Mouse (Mus musculus) hindbrain, embryonic 15.5 days (tissue): ENCODE results near the gene Fmnl3. TPM values are rescaled to one million over a fixed set of nuclear protein-coding genes. Genes with fewer than 3 reads are reported as not detected.

ENCODE experiments used
- ATAC-seq: fragments of 200-750 bp; cut with Nextera tagmentation; 2 replicates; pipeline ENCODE4 v1.8.0; 2017; ENCODE audit warnings: low read depth, moderate number of reproducible peaks, moderate TSS enrichment; ENCODE audit not compliant: low FRiP score
- H3K27ac ChIP-seq: fragments of 300-500 bp; sonication (generic); replicated peaks from 2 replicates; pipeline ENCODE4 v1.5.1; 2015; ENCODE audit warnings: mild to moderate bottlenecking, inconsistent platforms
- H3K27me3 ChIP-seq: fragments of 300-500 bp; sonication (generic); 2 replicates; pipeline ENCODE4 v1.6.1; 2015; ENCODE audit warnings: control low read depth, inconsistent platforms
- H3K36me3 ChIP-seq: fragments of 300-500 bp; sonication (generic); 2 replicates; pipeline ENCODE4 v1.6.1; 2015; ENCODE audit warnings: control low read depth, inconsistent platforms
- H3K4me1 ChIP-seq: fragments of 300-500 bp; sonication (generic); replicated peaks from 2 replicates; pipeline ENCODE4 v1.6.1; 2015; ENCODE audit warnings: control low read depth, inconsistent platforms
- H3K4me2 ChIP-seq: fragments of 300-500 bp; sonication (generic); 2 replicates; pipeline ENCODE4 v1.6.1; 2015; ENCODE audit warnings: moderate library complexity, mild to moderate bottlenecking, inconsistent platforms
- H3K4me3 ChIP-seq: fragments of 300-500 bp; sonication (generic); 2 replicates; pipeline ENCODE4 v1.5.1; 2015; ENCODE audit warnings: mild to moderate bottlenecking, inconsistent platforms
- H3K9ac ChIP-seq: fragments of 300-500 bp; sonication (generic); 2 replicates; pipeline ENCODE4 v1.6.1; 2015; ENCODE audit warnings: inconsistent platforms
- H3K9me3 ChIP-seq: fragments of 300-500 bp; sonication (generic); 2 replicates; pipeline ENCODE4 v1.6.1; 2016; ENCODE audit warnings: control low read depth, inconsistent platforms
- WGBS: fragments of 180-500 bp; shearing (Covaris S2); methylation state at CpG from one replicate; pipeline ENCODE4 v1.1.7; 2015; 5-methylcytosine and 5-hydroxymethylcytosine counted together
- polyA plus RNA-seq: library from polyadenylated mRNA; unstranded; fragments of >200 nt; fragmentation: Nextera tagmentation; extraction: Ambion mirVana; gene quantifications from 2 replicates; pipeline ENCODE4 v1.2.1, GENCODE M21; 2015

Fmnl3 gene
- polyA plus RNA-seq, 1 experiment from 2014 or later: 8.9 TPM

DNA sequence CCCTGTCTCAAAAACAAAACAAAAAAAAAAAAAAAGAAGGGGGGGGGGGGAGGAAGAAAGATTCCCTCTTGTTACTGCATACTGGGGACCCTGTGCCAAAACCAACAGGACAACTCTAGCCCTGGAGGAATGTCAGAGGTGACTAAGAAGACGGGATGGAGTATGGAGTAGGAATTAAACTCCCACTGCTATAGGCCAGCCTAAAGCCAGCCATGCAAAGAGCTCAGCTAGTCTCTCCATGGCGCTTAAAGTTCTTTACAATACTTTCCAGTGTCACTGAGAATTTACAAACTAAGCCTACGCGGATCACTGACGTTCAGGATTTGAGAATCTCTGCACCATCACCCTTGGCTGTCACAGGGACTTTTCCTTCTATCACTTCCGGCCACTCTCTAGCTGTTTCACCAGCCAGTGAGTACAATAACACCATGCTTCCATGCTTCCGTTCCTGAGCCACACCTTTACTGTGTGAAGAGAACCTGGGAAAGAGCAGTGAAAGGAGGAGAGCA lies 6.2 kb downstream of the Fmnl3 start:
- Histone ChIP-seq H3K4me2 (no peak overlapping the region), H3K9me3 (no peaks in the 10 kb centered on the region), H3K4me1 (peaks cover 14% of the 10 kb centered on the region), H3K9ac (no peak overlapping the region), H3K27ac (0 out of 2 replicates have a peak overlapping the region, but pooled peaks have one; percentile 20), H3K27me3 (no peaks in the 10 kb centered on the region), H3K36me3 (no peaks in the 10 kb centered on the region), H3K4me3 (no peak overlapping the region)
- WGBS: 79% methylated on average over 7 of the region's 7 CpGs
- ATAC-seq: no peak

DNA sequence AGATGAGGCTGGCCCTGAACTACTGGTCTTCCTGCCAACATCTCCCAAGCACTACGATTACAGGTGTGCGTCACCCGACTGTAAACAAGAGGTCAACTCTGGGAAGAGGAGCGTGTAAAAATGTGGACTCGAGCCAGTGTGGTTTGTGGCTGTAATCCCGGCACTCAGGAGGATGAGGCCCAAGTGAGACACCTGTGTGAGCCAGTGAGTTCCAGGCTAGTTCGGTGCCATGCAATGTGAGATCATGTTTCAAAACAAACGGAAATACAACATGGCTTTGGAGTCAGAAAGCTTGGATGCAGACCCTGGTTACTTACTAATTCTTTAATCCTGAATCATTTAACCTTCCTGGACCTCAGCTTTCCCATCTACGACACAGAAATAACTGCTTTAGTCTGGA lies 11.3 kb downstream of the Fmnl3 start:
- Histone ChIP-seq H3K9me3 (no peaks in the 10 kb centered on the region), H3K4me3 (no peak overlapping the region), H3K27me3 (no peaks in the 10 kb centered on the region), H3K4me1 (no peaks in the 10 kb centered on the region), H3K9ac (no peak overlapping the region), H3K36me3 (no peaks in the 10 kb centered on the region), H3K4me2 (no peak overlapping the region), H3K27ac (no peak overlapping the region)
- no peak for ATAC-seq
- 95% methylated on average over 9 of the region's 9 CpGs for WGBS

DNA sequence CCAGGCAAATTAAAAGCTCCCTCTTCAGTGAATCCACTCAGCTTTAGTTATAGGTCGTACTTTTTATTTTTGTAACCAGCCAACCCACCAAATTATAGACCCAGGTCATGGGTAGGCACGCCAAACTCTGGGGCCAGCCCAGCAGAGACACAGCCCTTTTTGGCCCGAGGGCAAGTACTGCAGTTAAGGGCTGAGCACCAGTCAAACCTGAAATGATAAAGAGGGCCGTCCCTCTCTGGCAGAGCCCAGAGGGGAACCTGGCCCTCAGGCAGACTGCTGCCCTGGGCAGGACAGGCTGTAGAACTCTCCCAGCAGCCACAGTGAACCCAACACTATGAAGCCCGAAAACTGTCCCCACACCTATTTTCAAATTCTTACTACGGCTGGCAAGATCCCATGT lies 13.8 kb downstream of the Fmnl3 start:
- H3K36me3 ChIP-seq: no peaks in the 10 kb centered on the region
- H3K4me1 ChIP-seq: no peaks in the 10 kb centered on the region
- no peak for ATAC-seq
- no peak overlapping the region for H3K9ac ChIP-seq
- H3K27ac ChIP-seq: no peak overlapping the region
- no peaks in the 10 kb centered on the region for H3K9me3 ChIP-seq
- H3K27me3 ChIP-seq: no peaks in the 10 kb centered on the region
- WGBS: 82% methylated on average over 6 of the region's 6 CpGs
- H3K4me2 ChIP-seq: no peak overlapping the region
- no peak overlapping the region for H3K4me3 ChIP-seq

DNA sequence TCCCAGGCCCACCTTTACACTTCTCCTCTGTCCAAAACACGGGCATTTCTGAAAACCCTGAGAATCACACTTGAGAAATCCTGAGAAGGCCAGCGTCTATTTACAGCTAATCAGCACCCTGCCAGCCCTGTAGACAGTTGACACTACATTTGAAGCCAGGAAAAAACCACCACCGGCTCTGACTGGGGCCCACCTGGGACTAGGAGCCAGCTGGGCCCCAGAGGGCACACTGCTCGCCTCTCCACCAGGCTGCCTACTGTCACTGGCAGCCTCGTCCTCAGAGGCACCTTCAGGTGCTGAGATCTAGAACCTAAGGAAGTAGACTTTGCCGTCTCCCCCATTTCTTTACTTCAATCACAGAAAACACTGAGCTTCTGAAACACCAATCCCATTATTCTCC lies 14.6 kb downstream of the Fmnl3 start:
- Histone ChIP-seq H3K27me3 (no peaks in the 10 kb centered on the region), H3K4me3 (no peak overlapping the region), H3K4me1 (no peaks in the 10 kb centered on the region), H3K4me2 (no peak overlapping the region), H3K9me3 (no peaks in the 10 kb centered on the region), H3K27ac (no peak overlapping the region), H3K36me3 (no peaks in the 10 kb centered on the region), H3K9ac (no peak overlapping the region)
- ATAC-seq: no peak
- 72% methylated on average over 6 of the region's 6 CpGs for WGBS

DNA sequence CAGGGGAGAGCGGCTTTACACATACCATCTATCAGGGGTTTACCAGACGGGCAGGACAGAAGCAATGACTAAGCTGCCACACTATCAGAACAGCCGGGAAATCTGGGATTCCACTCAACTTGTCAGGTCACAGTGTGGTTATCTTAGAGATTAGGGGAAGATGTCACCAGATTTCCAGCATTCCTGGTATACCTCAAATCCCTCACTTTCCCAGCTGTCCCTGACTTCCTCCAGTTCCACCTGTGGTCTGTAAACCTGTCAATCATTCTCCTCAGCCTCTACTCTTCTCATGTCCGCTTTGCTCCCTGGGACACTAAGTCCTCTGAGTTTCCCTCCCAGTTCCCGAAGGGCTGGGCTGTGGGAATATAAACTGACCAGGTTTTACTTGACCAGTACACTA lies 18.0 kb downstream of the Fmnl3 start:
- 85% methylated on average over 5 of the region's 5 CpGs for WGBS

DNA sequence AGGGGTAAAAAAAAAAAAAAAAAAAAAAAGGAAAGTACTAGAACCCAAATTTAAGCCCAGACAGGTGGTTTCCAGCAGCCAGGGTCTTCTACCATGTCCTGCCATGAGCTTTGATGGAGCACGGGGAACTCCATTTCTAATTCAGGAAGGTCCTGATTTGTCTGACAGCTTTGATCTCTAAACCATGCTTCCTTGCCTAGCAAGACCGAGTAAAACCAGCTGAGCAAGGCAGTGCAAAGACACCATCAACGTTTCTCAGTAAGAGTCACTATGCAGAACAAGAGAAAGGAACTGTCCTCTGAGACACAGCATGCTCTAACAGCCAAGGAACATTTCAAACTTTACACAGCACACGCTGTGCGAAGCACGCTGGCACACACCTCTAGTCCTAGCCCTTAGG lies 18.7 kb downstream of the Fmnl3 start:
- Histone ChIP-seq H3K27ac (no peak overlapping the region), H3K9ac (no peak overlapping the region), H3K4me2 (no peak overlapping the region), H3K4me1 (no peaks in the 10 kb centered on the region), H3K36me3 (no peaks in the 10 kb centered on the region), H3K4me3 (no peak overlapping the region), H3K27me3 (no peaks in the 10 kb centered on the region), H3K9me3 (no peaks in the 10 kb centered on the region)
- ATAC-seq: no peak
- 84% methylated on average over 6 of the region's 6 CpGs for WGBS

More for the DNA sequence above, 18.0 kb downstream of the Fmnl3 start:
- Histone ChIP-seq H3K27me3 (no peaks in the 10 kb centered on the region), H3K9me3 (no peaks in the 10 kb centered on the region), H3K36me3 (no peaks in the 10 kb centered on the region), H3K4me3 (no peak overlapping the region), H3K27ac (no peak overlapping the region), H3K4me2 (no peak overlapping the region), H3K9ac (no peak overlapping the region), H3K4me1 (no peaks in the 10 kb centered on the region)
- ATAC-seq: no peak

DNA sequence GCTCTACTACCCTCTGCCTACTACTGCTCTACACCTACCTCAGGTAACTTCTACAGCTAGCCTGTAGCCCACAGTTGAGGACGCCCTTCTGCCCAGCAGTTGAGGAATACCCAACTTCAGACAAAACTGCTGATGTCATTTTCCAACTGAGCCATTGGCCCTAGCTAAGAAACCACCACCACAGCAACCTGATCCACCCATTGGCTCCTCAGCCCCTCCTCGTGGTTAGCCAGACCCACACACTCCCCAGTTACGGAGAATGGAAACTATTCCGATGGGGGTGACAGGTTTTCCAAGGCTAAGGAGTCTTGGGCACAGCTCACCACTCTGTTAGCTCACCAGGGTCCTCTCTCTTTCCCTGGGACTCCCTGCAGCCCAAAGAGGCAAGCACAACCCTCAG lies 25.3 kb downstream of the Fmnl3 start:
- Histone ChIP-seq H3K4me3 (no peak overlapping the region), H3K4me2 (no peak overlapping the region), H3K36me3 (no peaks in the 10 kb centered on the region), H3K4me1 (peaks cover 21% of the 10 kb centered on the region), H3K9ac (no peak overlapping the region), H3K9me3 (no peaks in the 10 kb centered on the region), H3K27ac (no peak overlapping the region), H3K27me3 (no peaks in the 10 kb centered on the region)
- WGBS: 80% methylated on average over 4 of the region's 4 CpGs
- no peak for ATAC-seq

DNA sequence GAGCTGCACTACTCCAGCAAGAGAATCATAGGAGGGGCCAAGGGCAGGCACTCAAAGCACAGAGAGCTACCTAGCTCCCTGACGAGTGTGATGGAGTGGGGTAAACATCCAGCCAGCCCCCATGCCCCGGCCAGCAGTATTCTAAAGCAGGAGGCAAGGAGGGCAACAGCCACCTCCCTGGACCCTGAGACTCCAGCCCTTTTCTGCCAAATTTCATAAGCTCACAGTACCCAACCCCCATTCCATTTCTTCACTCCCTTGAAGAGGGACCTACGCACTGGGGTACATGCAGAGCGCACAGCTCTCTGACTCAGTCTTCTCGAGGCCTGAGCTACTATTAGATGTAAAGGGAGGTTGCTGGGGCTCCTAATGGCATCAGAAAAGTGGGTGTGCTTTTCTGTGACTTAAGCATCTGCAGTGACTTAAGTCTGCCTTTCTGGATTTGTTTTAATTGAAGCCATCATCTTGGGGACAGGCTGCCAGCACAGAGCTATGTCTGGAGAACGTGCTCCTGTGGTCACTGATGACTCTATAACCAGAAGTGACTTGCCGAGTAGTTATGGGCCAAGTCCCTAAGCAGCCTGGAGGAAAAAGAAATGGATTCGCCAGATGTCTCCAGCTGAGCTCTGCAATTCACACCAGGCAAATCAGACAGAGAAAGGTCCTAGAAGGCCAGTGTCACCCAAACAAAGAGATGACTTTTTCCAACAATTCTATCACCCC lies 26.0 kb downstream of the Fmnl3 start:
- no peak overlapping the region for H3K9ac ChIP-seq
- peaks cover 26% of the 10 kb centered on the region for H3K4me1 ChIP-seq
- no peak overlapping the region for H3K4me3 ChIP-seq
- H3K27me3 ChIP-seq: no peaks in the 10 kb centered on the region
- ATAC-seq: no peak
- WGBS: 65% methylated on average over 8 of the region's 8 CpGs
- no peak overlapping the region for H3K4me2 ChIP-seq
- H3K9me3 ChIP-seq: no peaks in the 10 kb centered on the region
- no peaks in the 10 kb centered on the region for H3K36me3 ChIP-seq
- H3K27ac ChIP-seq: peak overlapping the region; percentile 77

DNA sequence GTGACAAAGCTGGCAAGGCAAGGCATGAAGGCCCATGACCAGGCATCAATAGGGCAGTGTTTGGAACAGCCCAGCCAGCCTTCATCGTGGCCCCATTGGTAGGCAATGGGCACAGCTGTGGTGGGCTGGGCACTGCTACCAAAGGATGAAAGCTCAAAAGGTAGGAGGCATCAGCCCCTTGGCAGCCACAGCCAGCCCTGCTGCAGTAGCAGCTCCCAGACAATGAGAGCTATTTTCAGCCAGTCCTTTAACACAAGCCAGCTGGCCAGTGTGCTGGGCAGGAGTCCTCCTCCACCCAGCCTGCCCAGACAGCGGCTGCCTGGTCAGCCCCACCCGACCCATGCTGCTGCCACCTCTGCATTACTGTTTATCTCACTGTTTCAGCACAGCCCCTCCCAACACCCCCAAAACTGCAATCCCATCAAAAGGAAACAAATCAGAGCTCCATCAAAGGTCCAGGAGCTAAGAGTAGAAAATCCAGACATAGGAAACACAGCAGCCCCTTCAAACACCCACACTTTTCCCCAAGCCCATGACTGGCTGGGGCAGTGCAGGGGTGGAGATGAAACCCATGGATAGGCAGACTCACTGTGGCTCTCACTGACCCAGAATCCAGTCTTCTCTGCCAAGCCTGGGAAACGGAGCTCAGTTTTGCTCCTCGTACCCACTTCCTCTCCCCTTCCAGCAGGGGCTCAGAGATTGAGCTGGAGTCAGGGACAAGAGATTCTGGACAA lies 26.7 kb downstream of the Fmnl3 start:
- H3K27me3 ChIP-seq: no peaks in the 10 kb centered on the region
- H3K36me3 ChIP-seq: no peaks in the 10 kb centered on the region
- 51% methylated on average over 5 of the region's 5 CpGs for WGBS
- peaks cover 26% of the 10 kb centered on the region for H3K4me1 ChIP-seq
- no peaks in the 10 kb centered on the region for H3K9me3 ChIP-seq
- ATAC-seq: peak; percentile 89
- H3K4me3 ChIP-seq: no peak overlapping the region
- no peak overlapping the region for H3K4me2 ChIP-seq
- peak overlapping the region; percentile 77 for H3K27ac ChIP-seq
- no peak overlapping the region for H3K9ac ChIP-seq

DNA sequence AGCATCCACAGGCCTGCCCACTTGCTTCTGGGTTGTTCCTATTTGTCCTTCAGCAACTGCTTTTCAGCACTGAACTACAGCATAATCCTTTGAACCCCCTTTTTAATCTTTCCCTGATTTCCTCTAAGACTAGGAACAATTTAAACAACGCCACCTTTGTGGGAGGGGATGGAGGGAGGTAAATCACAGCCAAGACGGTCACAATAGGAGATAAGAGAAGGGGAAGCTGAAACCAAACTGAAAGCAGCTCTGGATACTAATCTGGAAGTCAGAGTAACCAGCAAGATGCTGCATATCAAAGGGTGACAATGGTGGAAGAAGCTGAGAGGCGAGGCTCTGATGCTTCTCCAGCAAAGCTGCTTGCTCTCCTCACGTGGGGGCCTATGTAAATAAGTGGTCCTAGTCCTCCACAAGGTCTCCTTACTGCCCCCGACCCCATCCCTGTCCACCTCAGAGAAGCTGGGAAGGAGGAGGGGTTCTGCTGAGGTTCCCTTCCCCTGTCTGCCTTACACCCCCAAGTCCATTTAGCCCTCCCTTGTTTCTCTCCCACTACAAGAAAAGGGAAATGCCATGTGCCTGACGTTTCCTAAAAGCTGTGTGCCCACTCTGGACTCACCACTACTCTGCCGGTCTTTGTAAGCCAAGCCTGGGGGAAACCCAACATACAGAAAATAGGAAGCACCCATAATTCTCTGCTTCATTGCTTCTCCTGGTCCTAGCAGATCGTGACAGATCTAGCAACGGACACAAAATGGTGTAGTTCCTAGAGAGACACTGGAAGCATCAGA lies 27.9 kb downstream of the Fmnl3 start:
- H3K27ac ChIP-seq: peak overlapping the region; percentile 77; the same call in 1 of the 2 replicates
- H3K4me2 ChIP-seq: no peak overlapping the region
- H3K9ac ChIP-seq: no peak overlapping the region
- H3K27me3 ChIP-seq: no peaks in the 10 kb centered on the region
- H3K36me3 ChIP-seq: no peaks in the 10 kb centered on the region
- no peaks in the 10 kb centered on the region for H3K9me3 ChIP-seq
- ATAC-seq: no peak
- 56% methylated on average over 9 of the region's 9 CpGs for WGBS
- peaks cover 26% of the 10 kb centered on the region for H3K4me1 ChIP-seq
- no peak overlapping the region for H3K4me3 ChIP-seq

DNA sequence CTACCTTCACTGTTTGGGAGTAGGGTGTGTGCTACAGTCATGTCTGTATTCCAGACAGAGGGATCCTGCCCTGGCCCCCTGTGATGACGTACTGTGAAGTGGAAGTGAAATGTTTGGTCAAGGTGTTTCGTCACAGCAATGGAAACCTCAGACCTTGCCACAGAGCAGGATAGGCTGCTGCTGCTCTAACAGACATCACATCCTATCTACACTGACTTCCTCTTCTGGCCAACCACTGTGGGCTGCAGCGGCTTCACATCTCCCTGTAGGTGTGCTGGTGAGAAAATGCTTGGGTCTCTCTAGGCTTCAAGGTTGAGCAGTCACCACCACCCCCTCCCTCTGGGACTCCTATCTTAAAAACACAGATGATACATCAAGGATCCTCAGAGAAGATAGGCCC lies 29.2 kb downstream of the Fmnl3 start:
- Histone ChIP-seq H3K4me2 (no peak overlapping the region), H3K9ac (no peak overlapping the region), H3K27me3 (no peaks in the 10 kb centered on the region), H3K4me1 (peaks cover 26% of the 10 kb centered on the region), H3K27ac (no peak overlapping the region), H3K9me3 (no peaks in the 10 kb centered on the region), H3K36me3 (no peaks in the 10 kb centered on the region), H3K4me3 (no peak overlapping the region)
- no peak for ATAC-seq
- 84% methylated on average over 3 of the region's 3 CpGs for WGBS

DNA sequence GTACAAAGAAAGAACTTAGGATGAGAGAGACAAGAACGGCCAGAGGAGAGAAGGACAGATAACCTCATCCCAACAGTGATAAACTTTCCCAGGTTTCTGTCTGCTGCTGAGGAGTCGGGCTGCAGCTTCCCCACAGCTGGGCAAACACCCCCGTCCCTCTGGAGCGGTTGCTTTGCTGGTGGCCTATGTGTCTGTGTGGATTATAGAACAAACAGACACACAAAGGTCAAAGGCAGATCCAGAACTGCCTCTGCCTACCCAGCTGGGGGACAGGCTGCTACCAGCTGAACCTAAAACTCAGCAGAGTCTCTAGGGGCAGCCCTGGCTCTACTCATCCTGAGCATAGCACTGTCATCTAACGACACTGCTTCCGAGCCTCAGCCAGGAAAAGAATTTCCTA lies 30.6 kb downstream of the Fmnl3 start:
- Histone ChIP-seq H3K27me3 (no peaks in the 10 kb centered on the region), H3K27ac (no peak overlapping the region), H3K9ac (no peak overlapping the region), H3K4me2 (no peak overlapping the region), H3K9me3 (no peaks in the 10 kb centered on the region), H3K4me3 (no peak overlapping the region), H3K36me3 (no peaks in the 10 kb centered on the region), H3K4me1 (peaks cover 26% of the 10 kb centered on the region)
- 64% methylated on average over 6 of the region's 6 CpGs for WGBS
- ATAC-seq: no peak
